Mouse (Mus musculus) lung, postnatal 14 days (tissue): ENCODE data around the gene Faf1.
"Not testable (repeated sequence)": the region's sequence is repeated elsewhere in the genome, so short reads cannot be mapped to it uniquely, and the experiment has no call there.

Experiments
- DNase-seq: peaks from one replicate; pipeline ENCODE4 v3.0.0; 2021

Faf1 gene

DNA sequence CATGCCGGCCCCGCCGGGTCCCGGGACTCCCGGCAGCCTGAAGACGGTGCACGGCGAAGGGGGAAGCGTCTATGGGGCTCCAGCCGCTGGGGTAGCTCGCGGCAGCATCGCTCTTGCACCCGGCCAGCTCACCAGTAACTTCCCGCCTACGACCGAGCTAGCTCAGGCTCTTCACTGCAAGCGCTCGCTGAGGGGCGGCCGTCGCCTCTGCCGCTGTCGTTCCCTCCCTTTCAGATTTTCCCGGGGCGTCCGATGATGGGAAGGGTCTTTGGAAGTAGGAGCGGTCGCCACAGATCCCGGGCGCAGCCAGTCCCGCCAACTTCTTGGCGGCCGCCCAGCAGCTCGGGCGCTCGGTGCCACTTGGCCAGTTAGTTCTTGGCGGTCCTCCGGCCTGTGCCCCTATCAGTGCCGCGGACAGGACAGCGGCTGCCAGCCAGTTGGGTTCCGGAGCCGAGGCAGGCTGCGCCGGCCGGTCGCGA lies 10.4 kb upstream of the Faf1 start:
- peak; percentile 51 for DNase-seq

GRCm38 (mm10) chr4:109666461-109667269 lies 9.7 kb upstream of the Faf1 start, which contains the start of gene Cdkn2c:
Cdkn2c (minus strand) TSS chr4:109667189.
- peak; percentile 88 for DNase-seq

GRCm38 (mm10) chr4:109667518-109667917 lies 8.9 kb upstream of the Faf1 start:
- DNase-seq, result no peak

DNA sequence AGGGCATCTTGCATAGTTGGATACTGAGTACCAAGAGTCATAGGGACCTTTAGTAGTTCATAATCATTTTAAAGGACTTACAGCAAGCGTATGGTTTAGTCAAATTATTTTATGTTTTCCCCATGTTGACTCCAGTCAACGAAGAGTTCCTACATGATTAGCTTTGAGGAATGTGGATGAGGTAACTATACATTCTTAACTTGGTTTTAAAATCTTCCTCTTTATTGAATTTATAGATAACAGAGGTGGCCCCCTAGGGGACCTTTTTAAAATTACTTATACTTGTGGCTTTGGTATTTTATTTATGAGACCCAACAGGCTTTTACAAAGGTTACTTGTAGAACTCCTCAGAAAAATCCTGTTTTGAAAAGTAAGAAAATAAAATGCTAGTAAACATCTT lies 6.2 kb upstream of the Faf1 start:
- no peak for DNase-seq

GRCm38 (mm10) chr4:109671941-109672340 lies 4.4 kb upstream of the Faf1 start:
- no peak for DNase-seq

- no peak for DNase-seq
Measured at GRCm38 (mm10) chr4:109674097-109674496, 2.3 kb upstream of the Faf1 start.

- DNase-seq, result no peak
Measured at GRCm38 (mm10) chr4:109677221-109677620, 833 bp downstream of the Faf1 start.

DNA sequence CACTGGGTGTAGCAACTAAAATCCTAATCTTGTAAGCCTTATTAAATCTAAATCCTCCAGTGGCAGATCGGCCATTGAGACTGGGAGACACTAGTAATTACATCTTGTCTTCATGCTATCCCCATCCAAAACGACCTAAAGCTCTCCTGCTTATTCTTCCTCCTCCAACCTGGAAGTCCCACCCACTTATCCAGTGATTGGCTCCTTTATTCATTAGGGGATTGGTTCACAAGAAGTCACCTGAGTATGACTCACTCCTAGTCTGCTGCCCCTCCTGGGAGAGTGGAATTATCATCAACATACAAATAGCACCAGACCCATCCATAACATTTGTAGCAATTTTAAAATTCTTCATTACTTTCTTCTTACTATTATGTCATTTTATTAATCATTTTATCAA lies 7.2 kb downstream of the Faf1 start:
- no peak for DNase-seq

DNA sequence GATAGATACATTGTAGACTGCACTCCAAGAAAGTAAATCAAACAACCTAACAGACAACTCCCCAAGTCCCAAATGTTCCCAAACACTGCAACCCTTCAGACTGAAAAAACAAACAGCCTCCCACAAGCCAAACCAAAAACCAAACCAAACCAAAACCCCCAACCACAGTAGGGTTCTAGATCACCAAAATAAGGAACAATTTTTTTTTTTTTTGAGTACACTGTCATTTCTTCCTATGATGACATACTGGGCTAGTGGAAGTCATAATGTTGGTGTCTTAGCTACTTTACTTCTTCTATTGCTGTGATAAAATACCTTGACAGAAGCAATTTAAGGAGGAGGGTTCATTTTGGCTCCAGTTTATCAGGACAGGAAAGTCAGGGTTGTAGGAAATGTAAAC lies 16.3 kb downstream of the Faf1 start:
- DNase-seq, result no peak

DNA sequence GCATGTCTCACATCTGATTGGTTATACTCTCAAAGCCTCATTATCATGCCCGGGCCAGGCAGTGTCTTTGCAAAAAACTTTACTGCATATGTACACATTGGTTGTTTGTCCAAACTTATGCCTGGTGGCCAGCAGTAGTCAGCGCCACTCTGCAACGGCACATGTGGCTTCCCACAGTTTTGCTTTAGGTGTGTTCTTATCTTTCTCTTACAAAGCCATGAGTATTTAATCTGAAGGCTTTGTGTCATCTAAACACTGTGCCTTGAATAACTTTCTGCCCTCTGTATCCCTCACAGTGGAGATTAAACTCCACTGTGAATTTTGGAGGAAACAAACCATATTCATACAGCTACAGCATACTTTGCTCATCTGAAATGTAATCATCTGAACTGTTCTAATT lies 24.3 kb downstream of the Faf1 start:
- not testable (repeated sequence) for DNase-seq

GRCm38 (mm10) chr4:109703568-109703967 lies 27.2 kb downstream of the Faf1 start:
- no peak for DNase-seq

DNA sequence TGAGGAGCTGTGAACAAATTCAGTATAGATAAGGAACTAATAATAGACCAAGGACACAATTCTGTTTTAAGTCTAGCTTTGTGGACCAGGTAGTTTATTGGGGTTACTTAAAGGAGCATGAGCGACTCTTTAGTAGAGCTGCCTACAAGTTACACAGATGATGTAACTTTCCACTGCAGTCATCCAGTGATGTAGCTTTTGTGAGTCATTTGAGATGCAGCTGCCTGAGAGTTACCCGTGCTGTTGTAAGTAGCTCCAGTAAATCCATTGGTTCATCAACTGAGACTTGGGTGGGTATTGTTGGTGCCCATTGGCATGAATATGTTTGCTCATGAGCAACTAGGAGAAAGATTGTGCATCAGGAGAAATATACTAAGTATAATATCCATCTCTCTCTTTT lies 29.0 kb downstream of the Faf1 start:
- DNase-seq, result no peak

- no peak for DNase-seq
Measured at GRCm38 (mm10) chr4:109719281-109719680, 42.9 kb downstream of the Faf1 start.

DNA sequence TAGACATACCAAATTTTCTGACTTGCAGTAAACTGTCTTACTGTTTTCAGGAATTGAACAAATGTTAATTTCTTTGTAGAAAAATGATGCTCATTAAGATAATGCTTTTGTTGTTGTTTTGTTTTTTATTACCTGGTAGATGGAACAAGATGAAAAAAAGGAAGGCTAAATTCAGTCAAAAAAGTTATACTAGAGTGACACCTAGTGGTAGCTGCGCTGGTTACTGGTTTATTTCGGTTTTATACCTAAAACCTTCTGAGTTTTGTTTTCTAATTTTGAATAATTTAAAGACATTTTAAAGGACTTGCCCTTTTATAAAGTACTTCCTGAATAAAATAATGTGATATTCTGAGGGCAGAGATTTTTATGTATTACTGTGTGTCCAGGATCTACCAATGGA lies 52.9 kb downstream of the Faf1 start:
- DNase-seq, result peak; percentile 47

DNA sequence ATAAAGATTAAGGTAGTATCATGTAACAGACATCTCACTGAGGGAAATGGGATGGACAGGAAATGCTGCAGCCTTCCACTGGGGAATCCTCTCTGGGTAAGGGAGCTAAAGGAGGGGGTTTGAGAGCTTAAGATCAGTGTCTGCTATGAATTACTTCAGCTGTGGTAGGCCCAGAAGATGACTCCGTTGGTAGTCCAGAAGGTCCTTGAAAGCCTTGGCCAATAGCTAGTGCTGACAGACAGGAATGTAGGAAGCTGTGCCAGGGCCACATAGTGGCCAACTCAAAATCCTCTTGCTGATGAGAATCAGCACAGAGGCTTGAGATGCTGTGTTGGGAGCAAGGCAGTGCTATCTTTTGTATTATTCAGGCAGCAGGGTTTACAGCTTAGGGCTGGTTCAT lies 59.4 kb downstream of the Faf1 start:
- peak; percentile 66 for DNase-seq

- DNase-seq, result no peak
Measured at GRCm38 (mm10) chr4:109743984-109744383, 67.6 kb downstream of the Faf1 start.

DNA sequence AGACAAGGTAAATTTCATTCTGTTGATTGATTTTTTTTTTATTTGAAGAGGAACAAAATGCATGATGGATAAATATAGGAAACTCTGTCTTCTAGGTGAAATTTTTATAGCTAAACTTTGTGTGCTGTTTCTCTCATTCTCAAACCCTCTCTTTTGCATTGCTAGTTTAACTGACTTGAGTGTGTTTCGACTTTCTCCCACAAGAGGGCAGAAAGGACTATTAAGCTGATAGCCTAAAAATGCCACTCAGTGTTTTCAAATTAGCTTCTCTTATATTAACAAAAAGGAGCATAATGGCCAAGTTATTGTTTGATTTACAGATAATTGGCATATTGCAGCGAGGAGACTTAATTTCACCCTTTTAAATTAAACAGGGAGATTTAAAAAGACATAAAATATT lies 82.6 kb downstream of the Faf1 start:
- peak; percentile 49 for DNase-seq

DNA sequence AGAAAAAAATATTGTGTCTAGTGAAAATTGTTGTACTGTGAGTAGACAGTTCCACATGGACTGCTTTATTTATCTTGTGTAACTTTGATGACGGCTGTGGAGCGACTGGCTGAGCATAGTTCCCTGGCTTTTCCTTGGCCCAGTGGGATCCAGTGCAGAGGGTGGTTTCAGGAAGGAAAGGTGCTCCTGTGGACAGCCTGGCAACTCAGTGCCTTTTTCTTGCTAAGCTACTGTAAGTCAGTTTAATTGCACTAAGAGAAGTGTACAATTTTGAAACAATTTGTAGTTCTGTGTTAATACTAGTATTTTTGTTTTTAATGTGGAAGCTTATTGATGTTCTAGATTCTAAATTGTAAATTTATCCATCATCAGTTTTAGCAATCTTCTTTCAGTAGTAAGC lies 83.5 kb downstream of the Faf1 start:
- no peak for DNase-seq

DNA sequence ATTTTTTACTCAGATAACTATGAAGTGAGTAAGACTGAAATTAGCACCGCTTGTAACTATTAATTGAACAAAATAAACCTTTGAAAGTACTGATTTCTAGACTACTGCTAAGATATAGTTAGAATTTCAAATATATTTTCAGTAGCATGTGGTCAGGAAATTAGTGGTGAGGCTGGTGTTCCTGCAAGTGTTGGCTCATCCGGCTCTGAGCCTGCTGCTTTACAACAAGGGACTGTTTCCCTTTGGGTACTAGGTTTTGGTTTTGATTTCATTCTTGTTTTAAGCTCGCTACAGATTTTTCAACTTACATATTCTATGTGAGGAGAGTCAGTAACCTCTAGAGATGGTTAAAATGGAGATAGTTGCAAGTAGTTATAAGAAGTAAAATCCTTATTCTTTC lies 84.1 kb downstream of the Faf1 start:
- no peak for DNase-seq

GRCm38 (mm10) chr4:109762768-109763501 lies 86.5 kb downstream of the Faf1 start:
- DNase-seq, result no peak

DNA sequence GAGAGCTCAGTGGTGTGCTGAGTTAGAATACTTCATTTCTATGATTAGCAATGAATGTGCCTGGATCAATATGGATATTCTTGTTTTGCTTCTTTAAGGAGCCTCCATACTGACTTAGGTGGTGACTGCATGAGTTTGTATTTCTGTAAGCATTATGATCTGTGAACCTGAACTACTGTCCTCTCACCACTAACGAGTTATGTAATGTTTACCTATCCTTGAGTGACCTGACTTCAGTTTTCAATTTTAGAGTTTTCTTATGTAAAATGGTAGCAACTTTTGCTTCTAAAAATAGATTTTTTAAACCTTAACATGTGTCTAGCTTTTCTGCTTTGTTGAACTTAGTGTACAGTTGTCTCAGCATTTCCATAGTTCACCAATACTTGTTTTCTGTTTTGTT lies 92.7 kb downstream of the Faf1 start:
- no peak for DNase-seq

DNA sequence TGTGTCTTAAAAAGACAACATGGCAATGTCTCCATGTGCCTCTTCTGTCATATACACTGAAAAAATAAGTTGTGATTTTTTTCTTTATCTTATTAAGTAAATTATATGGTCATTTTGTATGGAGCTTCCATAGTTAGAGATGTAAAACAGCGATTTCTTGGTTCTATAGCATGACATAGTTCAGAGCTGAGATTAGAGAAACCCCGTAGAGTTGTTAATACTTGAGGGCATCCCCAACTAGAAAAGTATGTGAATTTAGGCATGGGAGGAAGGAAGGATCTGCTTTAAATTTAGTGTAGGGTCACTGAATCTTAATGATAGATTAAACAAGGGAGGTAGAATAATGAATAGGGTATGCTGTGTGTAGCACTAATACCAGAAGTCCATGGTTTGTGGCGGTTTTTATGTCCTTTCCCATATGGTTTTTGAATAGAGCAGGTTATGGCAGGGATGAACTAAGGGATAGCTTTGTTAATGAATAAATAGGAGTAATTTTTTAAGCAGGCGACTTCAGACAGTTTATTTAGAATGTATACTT lies 106.3 kb downstream of the Faf1 start:
- DNase-seq, result no peak

GRCm38 (mm10) chr4:109789347-109790001 lies 113.1 kb downstream of the Faf1 start:
- DNase-seq, result no peak
